Mouse (Mus musculus): Measurements from ENCODE around the gene Rgs6.

GRCm38 (mm10) chr12:83206866-83207265 lies 618.8 kb downstream of the Rgs6 start:
- no peak for TF ChIP-seq POLR2A (IDR thresholded peaks at IDR 0.05; ENCODE audit: low read depth, low read length)
- TF ChIP-seq CTCF (conservative IDR thresholded peaks at IDR 0.05; ENCODE audit: insufficient read depth, insufficient read length, low read depth, low read length), result no peak

Measured in kidney, adult 2 months (tissue).